Mouse (Mus musculus) cerebellum, adult 11 months (tissue): ENCODE data around the gene Atp5f1.
"Not testable (repeated sequence)": the region's sequence is repeated elsewhere in the genome, so short reads cannot be mapped to it uniquely, and the experiment has no call there.

Experiments
- DNase-seq: peaks from one replicate; pipeline ENCODE4 v3.0.0; 2022

Gene Atp5f1

DNA sequence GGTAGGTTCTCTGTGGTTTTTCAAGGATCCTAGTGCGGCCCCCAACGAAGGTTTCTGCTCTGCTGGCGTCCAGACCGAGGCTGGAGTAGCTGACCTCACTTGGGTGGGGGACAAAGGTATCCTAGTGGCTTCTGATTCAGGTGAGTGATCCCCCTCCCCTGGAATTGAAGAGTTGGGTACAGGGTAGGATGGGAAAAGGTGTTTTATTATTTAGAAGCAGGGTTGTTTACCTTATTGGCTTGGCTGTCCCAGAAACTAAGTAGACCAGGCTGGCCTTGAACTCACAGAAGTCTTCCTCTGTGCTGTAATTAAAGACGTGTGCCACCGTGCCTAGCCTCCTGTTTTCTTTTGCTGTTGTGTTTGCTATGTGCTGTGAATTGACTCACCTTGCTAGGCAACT lies at the start of gene Atp5f1:
Gene Atp5f1, minus strand, starts transcription at position 101 of the 400 bp plus-strand sequence.
- DNase-seq, result no peak

DNA sequence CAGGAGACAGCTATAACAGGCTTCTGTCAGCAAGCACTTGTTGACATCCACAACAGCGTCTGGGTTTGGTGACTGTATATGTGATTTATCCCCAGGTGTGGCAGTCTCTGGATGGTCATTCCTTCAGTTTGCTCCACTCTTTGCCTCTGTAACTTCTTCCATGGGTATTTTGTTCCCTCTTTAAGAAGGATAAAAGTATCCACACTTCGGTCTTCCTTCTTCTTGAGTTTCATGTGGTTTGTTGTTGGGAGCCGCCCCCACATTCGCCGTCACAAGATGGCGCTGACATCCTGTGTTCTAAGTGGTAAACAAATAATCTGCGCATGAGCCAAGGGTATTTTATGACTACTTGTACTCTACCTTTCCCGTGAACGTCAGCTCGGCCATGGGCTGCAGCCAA lies 43.5 kb upstream of the Atp5f1 start:
- not testable (repeated sequence) for DNase-seq

DNA sequence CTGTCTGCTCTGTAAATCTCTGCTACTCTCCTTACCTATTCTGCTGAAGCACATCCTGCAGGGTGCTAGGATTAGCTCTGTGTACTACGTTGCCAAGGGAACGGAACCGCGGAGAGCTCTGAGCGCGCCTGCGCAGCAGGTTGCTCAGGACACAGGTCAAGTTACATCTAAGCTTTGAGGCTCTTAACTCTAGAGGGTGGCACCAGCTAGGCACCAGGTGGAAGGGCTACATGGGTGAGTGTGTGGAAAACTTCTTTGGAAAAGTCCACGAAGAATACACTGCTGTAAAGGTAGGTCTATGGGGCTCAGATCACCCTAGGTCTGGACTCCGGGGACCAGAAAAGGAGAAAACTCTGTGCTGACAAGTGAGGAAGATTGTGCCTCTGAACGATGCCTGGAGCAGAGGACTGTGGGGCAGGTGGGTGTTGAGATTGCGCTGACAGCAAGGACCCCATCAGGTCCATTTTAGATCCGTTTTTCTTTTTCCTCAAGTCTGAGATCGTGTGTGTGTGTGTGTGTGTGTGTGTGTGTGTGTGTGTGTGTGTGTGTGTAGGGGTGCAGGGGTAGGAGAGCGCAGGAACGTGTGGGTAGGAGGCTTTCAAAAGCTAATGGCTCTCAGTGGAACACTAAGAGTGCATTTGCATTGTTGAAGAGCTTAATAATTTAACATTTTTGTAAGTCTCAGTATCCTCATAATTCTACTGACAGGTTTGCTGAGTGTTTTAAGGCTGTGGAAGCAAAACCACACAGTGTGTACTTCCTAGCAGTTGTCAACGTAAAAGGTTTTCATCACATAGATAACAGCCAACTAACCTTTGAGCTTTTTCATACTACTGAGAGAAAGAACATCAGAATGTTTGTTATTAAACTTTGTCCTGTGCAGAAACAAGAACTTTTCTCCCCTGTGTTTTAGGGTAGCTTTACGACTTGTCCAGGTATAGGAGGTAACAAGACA lies 41.8 kb upstream of the Atp5f1 start:
- peak; percentile 15 for DNase-seq

DNA sequence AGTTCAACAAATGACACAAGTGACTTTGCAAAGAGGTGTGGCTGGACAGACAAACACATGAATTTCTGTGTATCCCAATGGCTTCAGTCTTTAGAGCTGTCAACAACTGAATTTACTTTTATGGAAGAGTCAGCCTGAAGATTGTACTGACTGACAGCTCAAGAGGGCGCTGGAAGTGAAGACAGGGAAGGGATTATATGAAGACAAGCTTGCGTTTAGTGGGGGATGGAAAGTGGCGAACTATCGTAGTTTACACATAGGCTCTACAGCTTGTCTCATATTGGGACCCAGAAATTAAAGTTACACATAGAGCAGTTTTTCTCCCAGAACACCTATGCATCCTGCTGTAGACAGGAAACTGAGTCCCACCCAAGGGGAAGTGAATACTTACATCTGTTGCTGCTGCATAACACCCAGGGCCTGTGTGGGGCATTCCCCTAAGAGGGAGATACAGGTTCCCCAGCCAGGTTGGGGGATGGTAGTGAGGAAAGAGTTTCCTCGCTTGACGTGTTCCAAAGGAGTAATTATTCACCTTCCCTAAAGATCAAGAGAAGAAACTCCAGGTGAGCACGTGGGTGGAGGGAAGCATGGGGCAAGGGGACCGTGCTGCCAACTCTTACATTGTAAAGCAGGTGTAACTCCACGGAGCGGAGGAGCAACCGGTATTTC lies 40.9 kb upstream of the Atp5f1 start:
- DNase-seq, result no peak

DNA sequence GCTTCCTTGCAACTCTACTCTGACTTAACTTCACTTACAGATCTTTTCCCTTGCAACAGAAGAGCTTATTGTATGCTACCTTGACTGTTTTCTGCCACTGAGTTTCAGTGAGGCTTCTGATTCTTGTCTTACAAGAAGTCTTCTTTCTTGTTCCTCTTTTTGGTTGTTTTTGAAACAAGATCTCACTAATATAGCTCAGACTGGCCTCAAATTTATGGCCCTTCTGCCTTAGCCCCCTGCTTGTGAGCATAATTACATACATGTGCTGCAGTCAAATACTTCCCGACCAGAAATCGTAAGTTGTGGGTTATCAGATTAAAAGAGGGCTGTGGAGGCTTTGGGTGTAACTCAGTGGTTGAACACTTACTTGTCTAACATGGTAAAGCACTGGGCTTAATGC lies 34.8 kb upstream of the Atp5f1 start:
- no peak for DNase-seq

DNA sequence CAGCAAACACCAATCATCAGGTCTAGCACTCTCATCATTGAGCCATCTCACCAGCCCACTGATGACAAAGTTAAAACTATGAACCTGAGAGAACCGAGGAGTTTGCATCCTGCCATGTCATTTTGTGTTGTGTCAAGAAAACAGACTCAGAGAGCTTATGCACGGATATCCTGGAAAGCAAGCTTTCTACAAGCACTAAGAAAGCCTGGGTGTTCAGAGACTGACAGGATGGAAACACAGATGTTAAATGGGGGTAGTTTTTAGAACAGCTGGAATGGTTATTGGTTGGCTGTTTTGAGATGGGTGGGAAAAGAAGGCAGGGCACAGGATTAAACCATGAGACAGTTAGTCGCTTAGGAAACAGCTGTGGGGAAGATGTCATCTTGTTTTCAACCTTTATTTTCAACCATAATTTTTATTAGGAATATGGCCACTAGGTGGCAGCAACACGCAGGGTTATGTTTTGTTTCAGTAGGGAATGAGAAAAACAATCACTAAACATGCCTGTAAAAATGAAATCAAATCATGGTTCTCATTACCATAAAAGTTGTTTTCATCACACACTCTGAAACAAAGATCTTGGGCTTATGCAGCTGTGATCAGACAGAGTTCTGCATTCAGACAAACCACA lies 31.9 kb upstream of the Atp5f1 start:
- DNase-seq, result peak; percentile 33

DNA sequence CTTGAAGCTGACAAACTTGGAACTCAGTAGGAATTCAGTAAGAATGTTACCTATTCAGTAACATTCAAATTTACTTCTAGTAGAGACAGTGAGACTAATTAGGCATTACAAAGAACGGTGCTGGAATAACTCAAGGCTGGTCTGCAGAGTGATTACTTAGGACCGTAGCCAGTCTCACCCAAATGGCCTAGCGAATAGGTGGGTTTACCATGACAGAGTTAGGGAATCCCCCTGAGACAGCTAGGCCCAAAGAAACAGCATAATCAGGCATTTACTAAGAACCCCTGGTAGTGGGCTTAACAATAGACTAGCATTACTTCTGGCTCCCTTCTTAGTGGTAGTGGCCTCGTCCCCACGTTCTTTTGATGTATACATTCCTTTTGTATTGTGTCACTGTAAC lies 29.7 kb upstream of the Atp5f1 start:
- not testable (repeated sequence) for DNase-seq

DNA sequence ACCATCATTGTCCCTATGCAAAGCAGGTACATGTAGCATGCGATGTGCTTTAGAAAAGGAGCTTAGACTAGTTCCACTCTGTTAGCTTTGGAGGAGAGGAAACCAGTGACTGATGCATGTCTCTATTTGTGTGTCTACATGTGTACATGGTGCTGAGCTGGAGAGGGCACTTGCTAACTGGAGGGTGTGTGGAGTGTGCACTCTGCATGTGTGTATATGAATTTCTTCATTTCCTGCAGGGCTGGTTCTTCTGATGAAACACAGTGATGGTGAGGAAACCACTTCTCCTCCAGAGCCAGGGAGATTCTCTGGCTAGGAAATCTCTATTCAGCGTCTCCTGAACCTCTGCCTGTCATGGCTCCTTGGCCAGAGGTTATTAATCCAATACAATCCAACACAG lies 14.3 kb upstream of the Atp5f1 start:
- DNase-seq, result no peak

DNA sequence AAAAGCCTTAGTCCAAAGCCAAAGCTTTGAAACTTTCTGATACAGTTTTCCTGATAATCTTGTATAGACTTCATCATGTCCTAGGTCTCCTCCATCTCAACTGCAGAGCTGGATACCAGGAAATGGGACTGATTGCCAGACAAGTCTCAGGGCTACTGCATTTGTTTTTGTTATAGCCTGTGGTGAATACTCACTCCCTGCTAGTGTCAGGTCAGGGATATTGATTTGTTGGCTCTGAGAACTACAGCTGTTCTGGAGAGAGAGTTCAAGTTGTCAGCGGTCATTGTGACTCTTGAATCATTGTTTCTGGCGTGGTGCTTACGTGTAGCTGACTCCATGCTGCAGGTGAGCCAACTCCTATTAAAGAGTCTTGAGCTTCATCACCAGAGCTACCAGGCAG lies 13.5 kb upstream of the Atp5f1 start, which contains the start of gene Ovgp1:
Gene Ovgp1, plus strand, starts transcription at position 301 of the 400 bp plus-strand sequence.
- DNase-seq, result no peak

DNA sequence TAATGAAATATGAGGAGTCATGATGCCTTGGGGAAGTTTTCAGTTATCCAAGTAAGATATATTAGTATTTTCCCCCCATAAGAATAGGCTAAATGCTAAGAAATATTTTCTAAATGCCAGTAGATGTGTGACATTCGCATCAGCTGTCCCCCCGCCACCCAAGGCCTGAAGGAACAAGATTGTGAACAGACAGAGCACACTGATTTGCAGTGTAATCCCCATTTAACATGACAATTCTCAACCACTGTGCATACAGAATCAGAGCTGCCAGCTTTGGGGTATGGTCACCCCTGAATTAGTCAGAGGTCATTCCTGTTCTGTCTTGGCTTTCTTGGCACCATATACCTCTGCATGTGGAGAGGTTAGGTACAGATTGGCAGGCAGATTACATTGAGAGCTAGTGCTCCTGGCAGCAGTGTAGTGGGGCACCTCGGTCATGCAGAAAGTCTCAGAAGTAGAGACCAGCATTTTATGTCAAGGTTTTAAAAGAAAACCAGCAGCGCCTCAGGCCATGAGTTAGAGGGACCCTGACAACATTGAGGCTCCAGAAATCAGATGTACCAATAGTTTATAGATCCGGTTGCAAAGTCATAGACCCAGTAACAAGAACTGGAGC lies 12.0 kb upstream of the Atp5f1 start:
- DNase-seq, result no peak

DNA sequence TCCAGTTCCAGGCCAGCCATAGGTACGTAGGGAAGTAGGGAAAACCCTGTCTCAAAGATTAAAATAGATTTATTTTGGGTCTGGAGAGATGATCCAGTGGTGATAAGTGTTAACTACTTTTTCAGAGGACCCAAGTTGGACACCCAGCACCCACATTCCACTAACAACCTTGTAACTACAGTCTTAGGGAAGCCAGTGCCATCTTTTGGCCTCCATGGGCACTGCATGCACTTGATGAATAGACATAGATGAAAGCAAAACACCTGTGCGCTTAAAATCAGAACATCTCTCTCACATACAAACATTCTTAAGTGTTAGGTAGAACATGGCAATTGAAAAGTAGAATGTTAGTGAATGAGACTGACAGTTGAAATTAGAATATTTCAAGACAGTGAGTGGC lies 801 bp upstream of the Atp5f1 start:
- no peak for DNase-seq

DNA sequence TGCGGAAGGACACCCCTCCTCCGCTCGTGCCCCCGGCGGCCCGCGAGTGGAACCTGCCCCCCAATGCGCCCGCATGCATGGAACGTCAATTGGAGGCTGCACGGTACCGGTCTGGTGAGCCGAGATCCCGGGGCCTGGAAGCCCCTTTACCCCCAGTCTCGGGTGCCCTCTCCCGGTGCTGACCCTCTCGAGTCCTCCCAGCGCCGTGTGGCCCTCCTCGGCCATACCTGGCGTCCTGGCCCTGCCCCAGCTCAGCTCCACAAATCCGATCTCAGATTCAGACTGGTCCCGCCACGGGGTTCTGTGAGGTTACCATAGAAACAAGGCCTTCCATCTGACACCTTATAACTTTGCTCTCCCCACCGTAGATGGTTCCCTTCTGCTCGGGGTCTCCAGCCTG lies 314 bp downstream of the Atp5f1 start:
- no peak for DNase-seq

DNA sequence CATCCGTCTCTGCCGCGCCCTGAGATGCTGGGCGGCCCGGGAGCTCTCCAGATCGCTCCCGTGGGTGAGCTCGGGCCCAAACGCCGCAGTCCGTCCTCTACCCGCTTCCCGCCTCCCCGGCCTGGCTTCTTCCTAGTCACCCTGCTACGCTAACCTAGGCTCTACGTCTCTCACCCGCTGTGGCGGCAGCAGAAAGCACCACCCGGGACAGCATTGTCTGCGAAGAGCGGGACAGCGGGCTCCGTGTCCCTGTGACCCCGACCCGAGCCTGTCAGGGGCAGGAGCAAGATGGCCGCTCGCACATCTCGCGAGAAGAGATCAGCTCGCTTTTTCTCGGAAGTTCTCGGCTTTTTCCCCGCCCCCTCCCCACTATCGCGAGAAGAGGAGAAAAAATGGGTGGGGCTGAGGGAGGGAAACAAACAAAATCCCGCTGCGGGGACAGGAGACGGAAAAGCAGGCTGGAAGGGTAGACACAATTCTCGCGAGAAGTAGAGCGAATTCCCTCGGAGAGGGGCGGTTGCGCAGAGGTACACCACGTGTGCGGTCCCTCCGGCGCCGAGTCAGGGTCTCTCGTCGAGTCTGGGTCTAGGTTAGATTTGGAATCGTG lies 822 bp downstream of the Atp5f1 start, which contains the start of gene Wdr77:
Gene Wdr77, plus strand, starts transcription at position 396 of the 607 bp plus-strand sequence.
- DNase-seq, result peak; percentile 93

DNA sequence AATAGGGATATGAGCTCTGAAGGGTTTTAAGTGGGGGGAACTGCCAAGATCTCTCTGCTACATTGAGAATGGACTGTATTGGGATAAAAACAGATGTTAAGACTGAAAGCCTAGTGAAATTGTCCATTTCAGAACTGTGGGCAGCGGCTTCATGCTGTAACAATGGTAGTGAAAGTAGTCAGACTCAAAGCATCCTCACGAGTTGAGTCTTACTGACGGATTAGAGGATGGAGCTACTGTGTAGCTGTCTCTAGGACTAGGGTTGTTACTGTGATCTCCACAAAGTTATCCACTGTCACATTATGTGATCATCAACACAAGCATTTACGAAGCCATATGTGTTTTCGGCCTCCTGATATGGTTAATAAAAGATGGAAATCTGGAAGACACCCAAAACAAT lies 1.7 kb downstream of the Atp5f1 start:
- DNase-seq, result no peak

DNA sequence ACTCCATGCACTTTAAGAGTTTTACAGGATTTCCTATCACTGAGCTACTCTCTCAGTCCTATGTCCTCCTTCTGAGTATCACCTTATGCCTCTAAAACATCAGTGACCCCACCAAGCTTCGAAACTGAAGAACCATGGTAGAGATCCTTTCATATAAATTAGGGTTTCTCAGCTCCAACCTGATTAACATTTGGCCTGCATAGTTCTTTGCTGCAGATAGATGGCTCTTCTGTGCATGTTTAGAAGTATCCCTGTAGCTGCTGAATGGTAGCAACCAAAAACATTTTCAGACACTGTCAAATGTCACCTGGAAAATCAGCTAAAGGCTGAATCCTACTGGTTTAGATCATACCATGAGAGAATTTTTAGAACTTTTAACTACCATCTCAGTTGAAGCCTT lies 2.7 kb downstream of the Atp5f1 start:
- DNase-seq, result no peak

DNA sequence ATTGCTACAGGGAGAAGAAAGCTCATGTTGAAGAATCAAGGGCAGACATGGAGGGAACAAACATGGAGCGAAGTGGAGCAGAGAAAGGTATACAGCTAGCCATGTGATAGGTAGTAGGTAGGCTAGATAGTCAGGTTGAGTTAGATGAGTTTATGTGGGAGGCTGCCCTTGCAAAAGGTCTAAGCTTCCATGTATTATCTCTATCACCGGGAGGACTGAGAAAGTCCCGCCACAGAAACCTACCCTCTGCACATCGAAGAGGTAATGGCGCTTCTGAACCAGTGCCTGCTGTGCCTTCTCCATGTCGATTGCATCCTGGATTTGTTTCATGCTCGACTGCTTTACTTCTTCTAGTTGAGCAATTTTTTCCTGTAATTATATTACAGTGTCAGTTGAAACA lies 8.6 kb downstream of the Atp5f1 start:
- DNase-seq, result no peak

DNA sequence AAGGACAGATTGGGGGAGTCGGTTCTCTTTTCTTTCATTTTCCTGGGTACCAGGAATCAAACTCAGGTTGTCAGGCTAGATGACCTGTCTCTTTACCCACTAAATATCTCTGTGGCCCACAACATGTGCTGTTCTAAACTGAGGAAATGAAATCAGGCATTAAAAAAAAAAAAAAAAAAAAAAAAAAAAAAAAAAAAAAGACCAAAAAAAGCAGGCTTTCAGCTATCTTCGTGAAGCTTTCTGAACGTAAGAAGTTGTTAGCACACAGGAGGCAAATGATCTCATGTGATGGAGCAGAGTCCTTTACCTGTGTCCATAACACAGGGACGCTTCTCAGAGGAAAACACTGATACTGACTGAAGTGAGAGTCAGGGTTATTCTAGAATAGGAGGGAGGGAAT lies 23.8 kb downstream of the Atp5f1 start:
- no peak for DNase-seq

DNA sequence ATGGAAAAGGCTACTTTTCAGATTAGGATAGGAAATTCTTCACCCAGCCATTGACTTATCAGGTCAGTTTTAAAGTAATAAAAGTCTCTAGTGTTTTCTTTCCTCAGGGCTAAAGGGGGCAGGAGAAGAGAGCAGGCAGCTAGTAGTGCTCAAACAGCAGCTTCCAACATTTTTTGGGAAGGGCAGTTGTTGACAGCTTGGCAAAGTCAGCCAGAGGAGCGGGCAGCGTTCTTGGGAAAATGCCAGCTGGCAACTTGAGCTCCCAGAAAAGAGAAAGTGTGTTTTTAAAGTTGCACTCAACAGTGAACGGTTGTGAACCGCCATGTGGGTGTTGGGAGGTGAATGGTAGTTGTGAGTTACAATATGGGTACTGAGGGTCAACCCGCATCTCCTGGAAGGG lies 24.9 kb downstream of the Atp5f1 start:
- peak; percentile 5 for DNase-seq

DNA sequence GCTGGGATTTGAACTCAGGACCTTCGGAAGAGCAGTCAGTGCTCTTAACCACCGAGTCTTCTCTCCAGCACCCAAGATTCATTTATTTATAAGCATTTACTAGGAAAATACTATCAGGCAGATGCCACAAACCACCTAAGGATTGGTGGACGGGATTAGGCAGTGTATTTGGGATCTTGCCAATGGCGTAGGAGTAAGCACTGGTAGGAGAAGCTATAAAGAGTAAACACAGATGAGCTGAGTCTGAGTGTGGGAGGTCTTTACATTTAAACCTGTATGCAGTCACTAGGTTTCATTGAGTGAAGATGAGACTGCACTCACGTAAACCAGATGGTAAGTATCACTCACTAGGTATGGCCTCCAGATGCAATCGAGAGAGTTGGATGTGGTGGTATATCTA lies 26.0 kb downstream of the Atp5f1 start:
- DNase-seq, result no peak

DNA sequence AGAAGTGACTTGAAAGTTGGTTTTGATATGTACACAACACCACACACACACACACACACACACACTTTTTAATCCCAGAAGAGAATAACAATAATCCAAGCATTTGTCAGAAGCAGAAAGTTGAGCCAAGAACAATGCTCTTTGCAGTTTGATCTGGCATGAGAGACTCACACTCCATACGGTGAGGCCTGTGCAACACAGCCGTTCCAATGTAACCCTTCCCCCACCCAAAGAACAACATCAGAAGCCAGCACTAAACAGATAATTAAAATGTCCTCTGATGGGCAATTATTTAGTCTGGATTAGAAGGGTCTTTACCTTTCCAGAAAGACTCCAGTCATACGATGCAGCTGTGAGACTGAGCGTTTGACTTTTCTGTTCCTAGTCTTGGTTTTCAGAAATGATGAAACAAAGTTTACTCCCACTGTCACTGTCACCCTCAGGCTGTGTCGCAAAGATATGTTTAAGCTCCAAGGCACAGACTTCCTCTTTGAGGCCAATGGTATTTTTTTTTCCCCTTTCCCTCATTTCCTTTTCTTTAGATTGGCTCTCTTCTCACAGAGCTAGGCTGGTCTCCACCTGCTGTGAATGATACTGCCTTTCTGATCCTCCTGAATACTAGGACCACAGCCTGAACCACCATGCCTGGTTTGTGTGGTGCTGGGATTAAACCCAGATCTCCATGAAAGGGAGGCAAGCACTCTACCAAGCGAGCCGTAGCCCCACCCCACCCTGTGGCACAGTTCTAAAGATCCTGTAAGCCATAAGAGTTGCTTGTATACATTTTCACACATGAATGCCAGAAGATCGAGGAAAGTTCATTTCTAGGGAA lies 27.4 kb downstream of the Atp5f1 start, which contains the start of gene I830077J02Rik:
Gene I830077J02Rik, minus strand, starts transcription at position 425 of the 832 bp plus-strand sequence.
- no peak for DNase-seq

DNA sequence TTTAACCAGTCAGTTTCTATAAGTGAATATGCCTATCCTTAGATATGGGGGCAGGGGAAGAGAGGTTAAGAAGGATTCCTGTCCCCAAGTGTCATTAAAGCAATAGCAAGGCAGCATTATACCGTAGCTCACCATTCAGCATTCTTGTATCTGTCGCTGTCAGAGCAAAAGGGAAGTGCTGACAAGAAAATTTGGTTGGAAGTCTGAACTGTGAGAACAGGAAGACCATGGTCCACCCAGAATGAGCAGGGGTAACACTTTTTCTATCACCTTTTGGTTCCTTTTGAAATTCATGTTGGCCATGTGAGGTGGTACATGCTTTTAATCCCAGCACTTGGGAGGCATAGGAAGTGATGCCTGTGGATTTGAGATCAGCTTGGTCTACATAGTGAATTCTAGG lies 28.8 kb downstream of the Atp5f1 start:
- no peak for DNase-seq

DNA sequence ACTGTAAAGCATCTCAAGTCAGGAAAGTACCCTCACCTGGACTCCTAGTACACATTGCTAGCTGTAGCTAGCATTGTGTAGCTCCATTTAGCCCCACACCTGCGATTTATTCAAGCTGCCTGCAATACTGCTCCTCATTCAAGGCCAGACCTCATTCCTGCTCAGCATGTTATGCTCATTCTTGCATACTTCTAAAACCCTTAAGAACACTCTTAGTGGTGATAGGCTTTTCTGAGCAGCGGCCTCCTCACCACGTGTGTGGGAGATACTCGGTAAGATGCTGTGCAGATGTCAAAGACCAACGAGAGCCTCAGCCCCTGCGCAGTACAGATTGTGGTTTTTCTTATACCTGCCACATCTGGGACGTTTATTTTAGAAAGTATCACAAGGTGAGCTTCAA lies 30.1 kb downstream of the Atp5f1 start:
- no peak for DNase-seq
